12 mouse cellular contexts compared by ENCODE assay signal in genomic region chr4:130044211-130044610, GRCm38 (mm10). TPM values are rescaled to one million over a fixed set of nuclear protein-coding genes. Genes with fewer than 3 reads are reported as not detected.
A peak's percentile ranks its signal among the peaks of the same experiment; 100 is the strongest.
DNase-seq lines count a peak whose midpoint lies in the region; ATAC-seq lines count a peak whose summit lies in the region.
"Had no signal": no experiment of that assay in that cellular context is flagged by ENCODE, and none has a peak within 500 bp of the region (broad histone marks: within the 10 kb centered on the region; RNA-seq: fewer than 3 reads in every experiment).

No protein-coding gene starts in this region.

- 0 out of 2 replicates have a peak overlapping the region, but pooled peaks have one; percentile 8 for H3K4me2 ChIP-seq in limb, embryonic 12.5 days
- H3K4me2 ChIP-seq in liver, embryonic 11.5 days, result no peak overlapping the region
- H3K4me2 ChIP-seq: intestine, embryonic 15.5 days; lung, embryonic 15.5 days; midbrain, embryonic 11.5 days had no signal

- peaks cover 3% of the 10 kb centered on the region; the same call in 1 of the 2 replicates for H3K27me3 ChIP-seq in limb, embryonic 12.5 days
- H3K27me3 ChIP-seq in liver, embryonic 11.5 days (replicated peaks; ENCODE audit: control insufficient read depth, insufficient read depth, low read length), result peaks cover 27% of the 10 kb centered on the region
- H3K27me3 ChIP-seq: intestine, embryonic 15.5 days; lung, embryonic 15.5 days had no signal

- no peaks in the 10 kb centered on the region for H3K36me3 ChIP-seq in limb, embryonic 12.5 days
- H3K36me3 ChIP-seq in liver, embryonic 11.5 days (ENCODE audit: control insufficient read depth, insufficient read depth, low read length), result no peaks in the 10 kb centered on the region
- H3K36me3 ChIP-seq: heart, embryonic 10.5 days; intestine, embryonic 15.5 days; lung, embryonic 15.5 days had no signal

- intact Hi-C loops in gastrocnemius, postnatal 14 days (cut with DNase I; ENCODE audit: low total_unique reads), result no loop called here
- intact Hi-C loops in gastrocnemius, postnatal 36 days (cut with DNase I), result no loop called here

- H3K4me3 ChIP-seq in limb, embryonic 12.5 days (replicated peaks), result no peak overlapping the region
- no peak overlapping the region for H3K4me3 ChIP-seq in liver, embryonic 11.5 days (ENCODE audit: low read depth, low read length)
- H3K4me3 ChIP-seq: heart, embryonic 10.5 days; intestine, embryonic 15.5 days; lung, embryonic 15.5 days had no signal

- no peaks in the 10 kb centered on the region for H3K9me3 ChIP-seq in limb, embryonic 12.5 days
- no peaks in the 10 kb centered on the region for H3K9me3 ChIP-seq in liver, embryonic 11.5 days (ENCODE audit: control insufficient read depth, low read length)
- H3K9me3 ChIP-seq: heart, embryonic 10.5 days; intestine, embryonic 15.5 days; lung, embryonic 15.5 days had no signal

- no peak for ATAC-seq in limb, embryonic 12.5 days (ENCODE audit: insufficient number of reproducible peaks, insufficient read depth, low FRiP score, low TSS enrichment, low read depth)
- ATAC-seq in liver, embryonic 11.5 days (replicated peaks; ENCODE audit: low FRiP score), result no peak
- ATAC-seq: intestine, embryonic 15.5 days had no signal

- peak overlapping the region; percentile 37; the same call in 1 of the 2 replicates for H3K9ac ChIP-seq in limb, embryonic 12.5 days (replicated peaks)
- no peak overlapping the region for H3K9ac ChIP-seq in liver, embryonic 11.5 days (ENCODE audit: low read depth, low read length)
- H3K9ac ChIP-seq: intestine, embryonic 15.5 days; lung, embryonic 15.5 days had no signal

- H3K27ac ChIP-seq in limb, embryonic 12.5 days, result peak overlapping the region; percentile 64
- no peak overlapping the region for H3K27ac ChIP-seq in liver, embryonic 11.5 days (ENCODE audit: low read depth, low read length)
- H3K27ac ChIP-seq: intestine, embryonic 15.5 days; lung, embryonic 15.5 days had no signal

- WGBS in limb, embryonic 12.5 days, result 34% methylated on average over 9 of the region's 9 CpGs
- WGBS in liver, embryonic 11.5 days, result 82% methylated on average over 9 of the region's 9 CpGs

- DNase-seq in gastrocnemius, postnatal 14 days, result peak; percentile 32
- no peak for DNase-seq in gastrocnemius, postnatal 36 days
- DNase-seq in 3T3-L1 (ENCODE audit: low read depth, low spot score), result peak; percentile 75
- peak; percentile 81 for DNase-seq in NIH3T3 (ENCODE audit: low read depth)
- DNase-seq in liver, embryonic 11.5 days (ENCODE audit: low spot score), result no peak
- no peak for DNase-seq in spleen, postnatal 36 days (ENCODE audit: low spot score in 2 of 2)
- DNase-seq in frontal cortex, postnatal 25 days (ENCODE audit: low spot score in 2 of 2), result no peak

- peaks cover 81% of the 10 kb centered on the region for H3K4me1 ChIP-seq in limb, embryonic 12.5 days (replicated peaks)
- H3K4me1 ChIP-seq in liver, embryonic 11.5 days (replicated peaks; ENCODE audit: control insufficient read depth, insufficient read depth, low read length), result no peaks in the 10 kb centered on the region

RNA-seq across cellular contexts. Expression of gene Col16a1, which starts 3.4 kb away (rescaled TPM):
- 10 to 100 TPM; 37.9 to 46.5 TPM for total RNA-seq in gastrocnemius, postnatal 14 days (2021)
- 1 to 10 TPM; 6.9 to 7.7 TPM for total RNA-seq in gastrocnemius, postnatal 36 days (2021)
- polyA plus RNA-seq in limb, embryonic 12.5 days (2016; fragmentation: Nextera tagmentation; extraction: Ambion mirVana), result 24.2 and 30.9 TPM in 2 replicates
- polyA plus RNA-seq in liver, embryonic 11.5 days (2014; fragmentation: Nextera tagmentation; extraction: Ambion mirVana), result 4.2 and 6.0 TPM in 2 replicates

RNA-seq across cellular contexts. Expression of gene Pef1, which starts 58.1 kb away (rescaled TPM):
- 10 to 100 TPM; 27.6 to 30.8 TPM for total RNA-seq in gastrocnemius, postnatal 14 days (2021)
- total RNA-seq in gastrocnemius, postnatal 36 days (2021), result 10 to 100 TPM; 32.0 to 34.3 TPM
- 64.6 and 64.7 TPM in 2 replicates for polyA plus RNA-seq in limb, embryonic 12.5 days (2016; fragmentation: Nextera tagmentation; extraction: Ambion mirVana)
- polyA plus RNA-seq in liver, embryonic 11.5 days (2014; fragmentation: Nextera tagmentation; extraction: Ambion mirVana), result 56.8 and 58.1 TPM in 2 replicates

RNA-seq across cellular contexts. Expression of gene Adgrb2, which starts 59.5 kb away (rescaled TPM):
- total RNA-seq in gastrocnemius, postnatal 14 days (2021), result 1 to 10 TPM; 1.0 to 1.5 TPM
- total RNA-seq in gastrocnemius, postnatal 36 days (2021), result 1 to 10 TPM in 1 of 2 experiments, under 1 TPM in 1; 0.54 to 1.2 TPM
- polyA plus RNA-seq in limb, embryonic 12.5 days (2016; fragmentation: Nextera tagmentation; extraction: Ambion mirVana), result 3.1 and 3.6 TPM in 2 replicates
- polyA plus RNA-seq in liver, embryonic 11.5 days (2014; fragmentation: Nextera tagmentation; extraction: Ambion mirVana), result 1.1 and 1.3 TPM in 2 replicates

Comparison
In these comparisons a context has a peak if more than half of its experiments do, and no peak if none do; other contexts are left out.
1. DNase-seq: peak in gastrocnemius, postnatal 14 days (single experiment), 3T3-L1 (single experiment) and NIH3T3 (single experiment); none in gastrocnemius, postnatal 36 days (0 of 2), liver, embryonic 11.5 days (single experiment), spleen, postnatal 36 days (0 of 2) and frontal cortex, postnatal 25 days (0 of 2).
2. RNA of gene Col16a1, which starts 3.4 kb away (total RNA-seq): 37.9 to 46.5 TPM in gastrocnemius, postnatal 14 days; 6.9 to 7.7 TPM in gastrocnemius, postnatal 36 days; every median in the first group is over 4 times any median in the second.